Mouse (Mus musculus) right cerebral cortex, postnatal 4 days (tissue): ENCODE data around the gene Gm10197.

Source experiments
- DNase-seq: peaks from one replicate; pipeline ENCODE4 v3.0.0-alpha.2; 2022

Gm10197 gene

GRCm38 (mm10) chr19:53355065-53355464 is 16.5 kb downstream of the Gm10197 start:
- no peak for DNase-seq

- DNase-seq = no peak
Measured at GRCm38 (mm10) chr19:53354271-53355000, 17.1 kb downstream of the Gm10197 start.

- DNase-seq = no peak
Measured at GRCm38 (mm10) chr19:53353864-53354263, 17.7 kb downstream of the Gm10197 start.

- no peak for DNase-seq
Measured at GRCm38 (mm10) chr19:53345766-53346165, 25.8 kb downstream of the Gm10197 start.

- DNase-seq = no peak
Measured at GRCm38 (mm10) chr19:53344062-53344461, 27.5 kb downstream of the Gm10197 start.

GRCm38 (mm10) chr19:53343174-53343881 is 28.2 kb downstream of the Gm10197 start:
- no peak for DNase-seq

GRCm38 (mm10) chr19:53340423-53340822 is 31.1 kb downstream of the Gm10197 start:
- DNase-seq = no peak

- DNase-seq = no peak
Measured at GRCm38 (mm10) chr19:53335241-53335640, 36.3 kb downstream of the Gm10197 start.

GRCm38 (mm10) chr19:53333730-53334129 is 37.8 kb downstream of the Gm10197 start:
- no peak for DNase-seq

- DNase-seq = no peak
Measured at GRCm38 (mm10) chr19:53331882-53332500, 39.6 kb downstream of the Gm10197 start.

GRCm38 (mm10) chr19:53329992-53330381 is 41.6 kb downstream of the Gm10197 start:
- peak; percentile 67 for DNase-seq

GRCm38 (mm10) chr19:53329221-53329991 is 42.2 kb downstream of the Gm10197 start:
- DNase-seq = peak; percentile 92

- no peak for DNase-seq
Measured at GRCm38 (mm10) chr19:53328116-53328515, 43.5 kb downstream of the Gm10197 start.

- DNase-seq = peak; percentile 59
Measured at GRCm38 (mm10) chr19:53325578-53326295, 45.8 kb downstream of the Gm10197 start.

GRCm38 (mm10) chr19:53324866-53325265 is 46.7 kb downstream of the Gm10197 start:
- no peak for DNase-seq

GRCm38 (mm10) chr19:53322438-53323048 is 49.0 kb downstream of the Gm10197 start:
- DNase-seq = no peak
